Mouse (Mus musculus): ENCODE data around the gene Enthd1. TPM values are rescaled to one million over a fixed set of nuclear protein-coding genes. Genes with fewer than 3 reads are reported as not detected.

The Enthd1 gene
- total and polyA plus RNA-seq, 3 experiments, result not detected

- no peaks in the 10 kb centered on the region for H3K79me2 ChIP-seq (replicated peaks; ENCODE audit: control insufficient read depth, extremely low read depth, insufficient read depth, poor library complexity, severe bottlenecking)
- no peak overlapping the region for H3K9ac ChIP-seq (ENCODE audit: insufficient read depth, low read depth)
- H3K36me3 ChIP-seq (replicated peaks in 1 of 2; ENCODE audit: control insufficient read depth in 1 of 2, insufficient read depth in 1 of 2, low read length in 1 of 2), result no peaks in the 10 kb centered on the region
- H3K9me3 ChIP-seq (replicated peaks; ENCODE audit: low read length), result peaks cover 15% of the 10 kb centered on the region
- no peaks in the 10 kb centered on the region for H3K4me1 ChIP-seq (ENCODE audit: control insufficient read depth in 1 of 2, insufficient read depth in 2 of 2)
- in situ Hi-C loops (cut with MboI; ENCODE audit: low pct_ligation_motif_present, low pct_unique_long_range_greater_than_20kb, low sequenced_read_pairs), result no loop called here
- TF ChIP-seq MAFK (IDR thresholded peaks at IDR 0.05; ENCODE audit: insufficient replicate concordance, low read length) (no peak), POLR2A (IDR thresholded peaks at IDR 0.05; ENCODE audit: low read depth, low read length) (no peak), MXI1 (IDR thresholded peaks at IDR 0.05; ENCODE audit: low read depth, low read length) (no peak)
- H3K4me2 ChIP-seq (ENCODE audit: insufficient read depth, low read depth, poor library complexity, severe bottlenecking), result no peak overlapping the region
- H3K27me3 ChIP-seq (replicated peaks), result peaks cover 46% of the 10 kb centered on the region
- no peak overlapping the region for H3K4me3 ChIP-seq (replicated peaks in 1 of 3; ENCODE audit: low read depth in 2 of 3, low read length in 2 of 3, poor library complexity in 1 of 3)
- no peak overlapping the region for H3K27ac ChIP-seq (ENCODE audit: insufficient read depth, low read depth)
- DNase-seq (ENCODE audit: extremely low read depth), result no peak
- dilution Hi-C loops (cut with MboI; ENCODE audit: extremely low pct_ligation_motif_present, extremely low pct_unique_long_range_greater_than_20kb, low sequenced_read_pairs), result no loop called here
These were observed 128.0 kb downstream of the Enthd1 start for GRCm38 (mm10) chr15:80436961-80437360.

GRCm38 (mm10) chr15:80430324-80430723, 134.6 kb downstream of the Enthd1 start:
- Histone ChIP-seq H3K4me2 (ENCODE audit: insufficient read depth, low read depth, poor library complexity, severe bottlenecking) (no peak overlapping the region), H3K79me2 (replicated peaks; ENCODE audit: control insufficient read depth, extremely low read depth, insufficient read depth, poor library complexity, severe bottlenecking) (no peaks in the 10 kb centered on the region), H3K36me3 (replicated peaks in 1 of 2; ENCODE audit: control insufficient read depth in 1 of 2, insufficient read depth in 1 of 2, low read length in 1 of 2) (no peaks in the 10 kb centered on the region), H3K4me1 (ENCODE audit: control insufficient read depth in 1 of 2, insufficient read depth in 2 of 2) (no peaks in the 10 kb centered on the region), H3K27ac (ENCODE audit: insufficient read depth, low read depth) (no peak overlapping the region), H3K9ac (ENCODE audit: insufficient read depth, low read depth) (no peak overlapping the region), H3K27me3 (replicated peaks) (peaks cover 69% of the 10 kb centered on the region), H3K9me3 (replicated peaks; ENCODE audit: low read length) (no peaks in the 10 kb centered on the region), H3K4me3 (replicated peaks in 1 of 3; ENCODE audit: low read depth in 2 of 3, low read length in 2 of 3, poor library complexity in 1 of 3) (no peak overlapping the region)
- no peak for TF ChIP-seq E2F4 (IDR thresholded peaks at IDR 0.05; ENCODE audit: insufficient replicate concordance, low read depth, low read length)
- no peak for TF ChIP-seq ZNF384 (IDR thresholded peaks at IDR 0.05; ENCODE audit: low read depth, low read length)
- no peak for TF ChIP-seq POLR2AphosphoS2 (IDR thresholded peaks at IDR 0.05; ENCODE audit: low read depth, low read length)
- no peak for TF ChIP-seq TBP (conservative IDR thresholded peaks at IDR 0.05; ENCODE audit: low read depth, low read length)
- in situ Hi-C loops (cut with MboI; ENCODE audit: low pct_ligation_motif_present, low pct_unique_long_range_greater_than_20kb, low sequenced_read_pairs) (no loop called here), dilution Hi-C loops (cut with MboI; ENCODE audit: extremely low pct_ligation_motif_present, extremely low pct_unique_long_range_greater_than_20kb, low sequenced_read_pairs) (no loop called here)
- no peak for DNase-seq (ENCODE audit: extremely low read depth)

GRCm38 (mm10) chr15:80418146-80418545, 146.8 kb downstream of the Enthd1 start:
- no peak for DNase-seq (ENCODE audit: extremely low read depth)
- Histone ChIP-seq H3K9me3 (replicated peaks; ENCODE audit: low read length) (no peaks in the 10 kb centered on the region), H3K36me3 (replicated peaks in 1 of 2; ENCODE audit: control insufficient read depth in 1 of 2, insufficient read depth in 1 of 2, low read length in 1 of 2) (no peaks in the 10 kb centered on the region), H3K9ac (ENCODE audit: insufficient read depth, low read depth) (no peak overlapping the region), H3K4me1 (ENCODE audit: control insufficient read depth in 1 of 2, insufficient read depth in 2 of 2) (no peaks in the 10 kb centered on the region), H3K79me2 (replicated peaks; ENCODE audit: control insufficient read depth, extremely low read depth, insufficient read depth, poor library complexity, severe bottlenecking) (no peaks in the 10 kb centered on the region), H3K27ac (ENCODE audit: insufficient read depth, low read depth) (no peak overlapping the region), H3K4me3 (replicated peaks in 1 of 3; ENCODE audit: low read depth in 2 of 3, low read length in 2 of 3, poor library complexity in 1 of 3) (no peak overlapping the region), H3K4me2 (ENCODE audit: insufficient read depth, low read depth, poor library complexity, severe bottlenecking) (no peak overlapping the region), H3K27me3 (replicated peaks) (peaks cover 78% of the 10 kb centered on the region)
- in situ Hi-C loops (cut with MboI; ENCODE audit: low pct_ligation_motif_present, low pct_unique_long_range_greater_than_20kb, low sequenced_read_pairs), result no loop called here
- dilution Hi-C loops (cut with MboI; ENCODE audit: extremely low pct_ligation_motif_present, extremely low pct_unique_long_range_greater_than_20kb, low sequenced_read_pairs), result no loop called here
- TF ChIP-seq EP300 (IDR thresholded peaks at IDR 0.05; ENCODE audit: low read length), result no peak
- no peak for TF ChIP-seq ETS1 (conservative IDR thresholded peaks at IDR 0.05; ENCODE audit: low read depth, low read length)
- no peak for TF ChIP-seq MEF2A (IDR thresholded peaks at IDR 0.05; ENCODE audit: borderline replicate concordance, low read depth, low read length)
- no peak for TF ChIP-seq KAT2A (IDR thresholded peaks at IDR 0.05; ENCODE audit: insufficient replicate concordance, low read length)
- no peak for TF ChIP-seq USF1 (IDR thresholded peaks at IDR 0.05; ENCODE audit: low read depth, low read length)
- no peak for TF ChIP-seq GABPA (IDR thresholded peaks at IDR 0.05; ENCODE audit: insufficient replicate concordance, low read depth, low read length)
- TF ChIP-seq NRF1 (IDR thresholded peaks at IDR 0.05; ENCODE audit: low read depth, low read length), result no peak
- no peak for TF ChIP-seq ELF1 (IDR thresholded peaks at IDR 0.05; ENCODE audit: low read depth, low read length)
- TF ChIP-seq ZMIZ1 (IDR thresholded peaks at IDR 0.05; ENCODE audit: low read depth, low read length), result no peak
- no peak for TF ChIP-seq MAFK (IDR thresholded peaks at IDR 0.05; ENCODE audit: insufficient replicate concordance, low read length)
- no peak for TF ChIP-seq JUND (conservative IDR thresholded peaks at IDR 0.05; ENCODE audit: low read depth, low read length)
- no peak for TF ChIP-seq UBTF (IDR thresholded peaks at IDR 0.05; ENCODE audit: low read depth, low read length)
- TF ChIP-seq CTCF (conservative IDR thresholded peaks at IDR 0.05 in 1 of 2, IDR thresholded peaks at IDR 0.05 in 1 of 2; ENCODE audit: low read depth in 2 of 2, low read length in 2 of 2), result no peak
- TF ChIP-seq E2F4 (IDR thresholded peaks at IDR 0.05; ENCODE audit: insufficient replicate concordance, low read depth, low read length), result no peak
- no peak for TF ChIP-seq CHD2 (IDR thresholded peaks at IDR 0.05; ENCODE audit: low read length)
- no peak for TF ChIP-seq TBP (conservative IDR thresholded peaks at IDR 0.05; ENCODE audit: low read depth, low read length)
- no peak for TF ChIP-seq POLR2AphosphoS2 (IDR thresholded peaks at IDR 0.05; ENCODE audit: low read depth, low read length)
- no peak for TF ChIP-seq BHLHE40 (IDR thresholded peaks at IDR 0.05; ENCODE audit: low read depth, low read length)
- TF ChIP-seq NELFE (IDR thresholded peaks at IDR 0.05; ENCODE audit: low read depth, low read length), result no peak
- no peak for TF ChIP-seq SMC3 (IDR thresholded peaks at IDR 0.05; ENCODE audit: low read depth, low read length)

All from CH12.LX (cell line).